Mouse (Mus musculus): Measurements from ENCODE around the gene Sprr2a3.
"Not testable (repeated sequence)": the region's sequence is repeated elsewhere in the genome, so short reads cannot be mapped to it uniquely, and the experiment has no call there.

GRCm38 (mm10) chr3:92246245-92246644, 39.0 kb upstream of the Sprr2a3 start:
- not testable (repeated sequence) for TF ChIP-seq POLR2A (IDR thresholded peaks at IDR 0.05; ENCODE audit: insufficient read depth, low read length); EP300 (IDR thresholded peaks at IDR 0.05; ENCODE audit: insufficient read depth, low read depth, low read length)
